Mouse (Mus musculus): ENCODE data around the gene Rabggtb. TPM values are rescaled to one million over a fixed set of nuclear protein-coding genes. Genes with fewer than 3 reads are reported as not detected.

Gene Rabggtb
- 43.1 and 45.8 TPM in 2 replicates for polyA plus RNA-seq (2016; fragmentation: Nextera tagmentation; extraction: Ambion mirVana)

GRCm38 (mm10) chr3:153912546-153913509, at the start of gene Rabggtb:
Rabggtb (minus strand) TSS chr3:153913009.
- peaks cover 50% of the 10 kb centered on the region for H3K4me1 ChIP-seq
- no peaks in the 10 kb centered on the region for H3K27me3 ChIP-seq
- peak within 1 kb of the TSS; percentile 89 for H3K27ac ChIP-seq
- peak within 1 kb of the TSS; percentile 88 for H3K4me3 ChIP-seq (replicated peaks)
- peak; percentile 98 for ATAC-seq (ENCODE audit: low FRiP score)
- H3K9ac ChIP-seq: peak within 1 kb of the TSS; percentile 94
- peaks cover 36% of the 10 kb centered on the region for H3K36me3 ChIP-seq (replicated peaks)
- no peaks in the 10 kb centered on the region for H3K9me3 ChIP-seq
- peak within 1 kb of the TSS; percentile 71 for H3K4me2 ChIP-seq
- 1% methylated on average over 65 of the region's 65 CpGs for WGBS

GRCm38 (mm10) chr3:153961632-153962389, 49.0 kb upstream of the Rabggtb start:
- H3K27me3 ChIP-seq: no peaks in the 10 kb centered on the region
- H3K27ac ChIP-seq: no peak overlapping the region
- no peak overlapping the region for H3K4me2 ChIP-seq
- no peak overlapping the region for H3K4me3 ChIP-seq (replicated peaks)
- H3K36me3 ChIP-seq (replicated peaks): no peaks in the 10 kb centered on the region
- H3K9me3 ChIP-seq: no peaks in the 10 kb centered on the region; the same call in 1 of the 2 replicates
- H3K9ac ChIP-seq: no peak overlapping the region
- 66% methylated on average over 6 of the region's 6 CpGs for WGBS
- peak; percentile 28; the same call in 1 of the 2 replicates for ATAC-seq (ENCODE audit: low FRiP score)
- 0 out of 2 replicates have a peak, but pooled peaks cover 3% of the 10 kb centered on the region for H3K4me1 ChIP-seq

- 87% methylated on average over 2 of the region's 2 CpGs for WGBS
Measured at GRCm38 (mm10) chr3:153960884-153961283, 48.1 kb upstream of the Rabggtb start.

GRCm38 (mm10) chr3:153959731-153960207, 47.0 kb upstream of the Rabggtb start:
- H3K9me3 ChIP-seq: no peaks in the 10 kb centered on the region; the same call in 1 of the 2 replicates
- H3K4me3 ChIP-seq (replicated peaks): no peak overlapping the region
- H3K36me3 ChIP-seq (replicated peaks): no peaks in the 10 kb centered on the region
- H3K4me2 ChIP-seq: no peak overlapping the region
- no peaks in the 10 kb centered on the region for H3K27me3 ChIP-seq
- ATAC-seq (ENCODE audit: low FRiP score): peak; percentile 28; the same call in 1 of the 2 replicates
- H3K9ac ChIP-seq: no peak overlapping the region
- 0 out of 2 replicates have a peak, but pooled peaks cover 3% of the 10 kb centered on the region for H3K4me1 ChIP-seq
- H3K27ac ChIP-seq: no peak overlapping the region
- 86% methylated on average over 9 of the region's 9 CpGs for WGBS

More at GRCm38 (mm10) chr3:153960884-153961283, 48.1 kb upstream of the Rabggtb start:
- Histone ChIP-seq H3K9ac (no peak overlapping the region), H3K9me3 (no peaks in the 10 kb centered on the region; the same call in 1 of the 2 replicates), H3K4me2 (no peak overlapping the region), H3K4me1 (0 out of 2 replicates have a peak, but pooled peaks cover 3% of the 10 kb centered on the region), H3K27me3 (no peaks in the 10 kb centered on the region), H3K4me3 (replicated peaks) (no peak overlapping the region), H3K36me3 (replicated peaks) (no peaks in the 10 kb centered on the region), H3K27ac (no peak overlapping the region)
- peak; percentile 47; the same call in 1 of the 2 replicates for ATAC-seq (ENCODE audit: low FRiP score)

GRCm38 (mm10) chr3:153959035-153959730, 46.4 kb upstream of the Rabggtb start:
- H3K27ac ChIP-seq: no peak overlapping the region

GRCm38 (mm10) chr3:153957916-153958315, 45.1 kb upstream of the Rabggtb start:
- Histone ChIP-seq H3K4me2 (no peak overlapping the region), H3K36me3 (replicated peaks) (no peaks in the 10 kb centered on the region), H3K4me1 (0 out of 2 replicates have a peak, but pooled peaks cover 3% of the 10 kb centered on the region), H3K27ac (no peak overlapping the region), H3K4me3 (replicated peaks) (no peak overlapping the region), H3K9ac (no peak overlapping the region), H3K27me3 (no peaks in the 10 kb centered on the region), H3K9me3 (no peaks in the 10 kb centered on the region; the same call in 1 of the 2 replicates)
- 91% methylated on average over 5 of the region's 5 CpGs for WGBS
- ATAC-seq (ENCODE audit: low FRiP score): no peak

More at GRCm38 (mm10) chr3:153959035-153959730, 46.4 kb upstream of the Rabggtb start:
- Histone ChIP-seq H3K36me3 (replicated peaks) (no peaks in the 10 kb centered on the region), H3K9ac (no peak overlapping the region), H3K4me2 (no peak overlapping the region), H3K9me3 (no peaks in the 10 kb centered on the region; the same call in 1 of the 2 replicates), H3K4me3 (replicated peaks) (no peak overlapping the region), H3K4me1 (0 out of 2 replicates have a peak, but pooled peaks cover 3% of the 10 kb centered on the region), H3K27me3 (no peaks in the 10 kb centered on the region)
- peak; percentile 50 for ATAC-seq (ENCODE audit: low FRiP score)
- 93% methylated on average over 1 of the region's 1 CpGs for WGBS

- Histone ChIP-seq H3K27ac (no peak overlapping the region), H3K4me1 (peaks cover 7% of the 10 kb centered on the region), H3K9ac (no peak overlapping the region), H3K4me3 (replicated peaks) (no peak overlapping the region), H3K4me2 (no peak overlapping the region), H3K36me3 (replicated peaks) (no peaks in the 10 kb centered on the region), H3K27me3 (no peaks in the 10 kb centered on the region), H3K9me3 (no peaks in the 10 kb centered on the region; the same call in 1 of the 2 replicates)
- no peak for ATAC-seq (ENCODE audit: low FRiP score)
- WGBS: 94% methylated on average over 2 of the region's 2 CpGs
Measured at GRCm38 (mm10) chr3:153948176-153948575, 35.4 kb upstream of the Rabggtb start.

GRCm38 (mm10) chr3:153947271-153947670, 34.5 kb upstream of the Rabggtb start:
- no peak for ATAC-seq (ENCODE audit: low FRiP score)
- Histone ChIP-seq H3K9ac (no peak overlapping the region), H3K4me2 (no peak overlapping the region), H3K27ac (no peak overlapping the region), H3K9me3 (no peaks in the 10 kb centered on the region; the same call in 1 of the 2 replicates), H3K4me3 (replicated peaks) (no peak overlapping the region), H3K4me1 (peaks cover 14% of the 10 kb centered on the region), H3K27me3 (no peaks in the 10 kb centered on the region), H3K36me3 (replicated peaks) (no peaks in the 10 kb centered on the region)
- 81% methylated on average over 4 of the region's 4 CpGs for WGBS

GRCm38 (mm10) chr3:153944335-153944990, 31.7 kb upstream of the Rabggtb start, which contains the start of gene Acadm:
Acadm (minus strand) TSS chr3:153944632.
- WGBS: under 1% methylated on average over 41 of the region's 41 CpGs
- H3K36me3 ChIP-seq (replicated peaks): no peaks in the 10 kb centered on the region
- ATAC-seq (ENCODE audit: low FRiP score): peak; percentile 97
- no peaks in the 10 kb centered on the region for H3K27me3 ChIP-seq
- no peaks in the 10 kb centered on the region for H3K9me3 ChIP-seq
- H3K27ac ChIP-seq: peak within 1 kb of the TSS; percentile 73
- peak within 1 kb of the TSS; percentile 62 for H3K4me2 ChIP-seq
- peaks cover 14% of the 10 kb centered on the region for H3K4me1 ChIP-seq
- peak within 1 kb of the TSS; percentile 79 for H3K4me3 ChIP-seq (replicated peaks)
- peak within 1 kb of the TSS; percentile 64 for H3K9ac ChIP-seq

- Histone ChIP-seq H3K4me1 (peaks cover 14% of the 10 kb centered on the region), H3K9ac (peak overlapping the region; percentile 64), H3K27me3 (no peaks in the 10 kb centered on the region), H3K4me2 (peak overlapping the region; percentile 62), H3K27ac (peak overlapping the region; percentile 73), H3K36me3 (replicated peaks) (no peaks in the 10 kb centered on the region), H3K9me3 (no peaks in the 10 kb centered on the region), H3K4me3 (replicated peaks) (peak overlapping the region; percentile 79)
- ATAC-seq (ENCODE audit: low FRiP score): no peak; the same call in 1 of the 2 replicates
- WGBS: under 1% methylated on average over 19 of the region's 19 CpGs
Measured at GRCm38 (mm10) chr3:153943901-153944334, 31.1 kb upstream of the Rabggtb start.

Measured in forebrain, embryonic 12.5 days (tissue).